9 mouse cellular contexts compared by ENCODE assay signal in the genomic region with DNA sequence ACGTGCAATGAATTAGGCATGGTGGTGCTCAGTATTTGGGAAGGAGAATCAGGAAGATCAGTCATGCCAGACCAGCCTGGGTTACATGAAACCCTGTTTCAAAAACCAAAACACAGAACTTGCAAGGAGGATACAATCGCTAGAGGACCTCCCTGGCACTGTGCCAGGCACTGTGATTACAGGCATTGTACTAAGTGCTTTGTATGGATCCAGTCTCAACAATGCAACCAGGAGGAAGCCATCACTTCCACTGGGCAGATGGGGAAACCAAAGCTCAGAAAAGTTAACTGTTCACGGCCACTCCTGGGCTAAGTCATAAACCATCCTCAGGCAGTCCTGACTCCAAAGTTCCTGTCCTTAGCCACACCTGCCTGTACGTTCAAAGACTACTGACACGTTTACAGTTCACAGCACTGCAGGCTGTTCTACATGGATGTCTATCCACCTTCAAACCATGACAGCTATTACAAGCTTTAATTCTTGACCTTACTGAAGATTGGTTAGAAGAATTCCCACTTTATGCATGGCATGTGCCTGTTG. TPM values are rescaled to one million over a fixed set of nuclear protein-coding genes. Genes with fewer than 3 reads are reported as not detected.
A peak's percentile ranks its signal among the peaks of the same experiment; 100 is the strongest.
DNase-seq lines count a peak whose midpoint lies in the region; ATAC-seq and TF ChIP-seq lines count a peak whose summit lies in the region.
"Had no signal": no experiment of that assay in that cellular context is flagged by ENCODE, and none has a peak within 500 bp of the region (broad histone marks: within the 10 kb centered on the region; RNA-seq: fewer than 3 reads in every experiment).

No protein-coding gene starts in this region.

- H3K4me3 ChIP-seq in hindbrain, embryonic 11.5 days (ENCODE audit: low read depth, low read length) = no peak overlapping the region
- no peak overlapping the region for H3K4me3 ChIP-seq in hindbrain, embryonic 16.5 days (ENCODE audit: low read length)
- H3K4me3 ChIP-seq in MEL (ENCODE audit: control insufficient read depth in 1 of 2, insufficient read depth in 1 of 2, low read depth in 2 of 2, low read length in 2 of 2) = no peak overlapping the region
- H3K4me3 ChIP-seq in embryonic facial prominence, embryonic 13.5 days = no peak overlapping the region
- H3K4me3 ChIP-seq: midbrain, embryonic 13.5 days had no signal

- no peak overlapping the region for H3K4me2 ChIP-seq in hindbrain, embryonic 11.5 days (replicated peaks; ENCODE audit: low read depth, low read length)
- H3K4me2 ChIP-seq in hindbrain, embryonic 16.5 days (ENCODE audit: low read length) = no peak overlapping the region
- H3K4me2 ChIP-seq in embryonic facial prominence, embryonic 13.5 days = no peak overlapping the region
- H3K4me2 ChIP-seq: midbrain, embryonic 13.5 days had no signal

- TF ChIP-seq EP300 in MEL (IDR thresholded peaks at IDR 0.05; ENCODE audit: low read depth in 1 of 2, low read length in 2 of 2) = no peak

- no peaks in the 10 kb centered on the region for H3K9me3 ChIP-seq in hindbrain, embryonic 11.5 days (ENCODE audit: control insufficient read depth, low read length)
- H3K9me3 ChIP-seq in hindbrain, embryonic 16.5 days (ENCODE audit: control insufficient read depth, low read length) = no peaks in the 10 kb centered on the region
- H3K9me3 ChIP-seq in MEL (replicated peaks; ENCODE audit: insufficient read depth, low read length) = no peaks in the 10 kb centered on the region
- H3K9me3 ChIP-seq in embryonic facial prominence, embryonic 13.5 days = no peaks in the 10 kb centered on the region
- H3K9me3 ChIP-seq: midbrain, embryonic 13.5 days had no signal

- ATAC-seq in hindbrain, embryonic 11.5 days (ENCODE audit: low FRiP score) = no peak
- no peak for ATAC-seq in hindbrain, embryonic 16.5 days
- no peak for ATAC-seq in embryonic facial prominence, embryonic 13.5 days (ENCODE audit: insufficient number of reproducible peaks, insufficient read depth, low FRiP score, low TSS enrichment, low read depth)
- ATAC-seq: midbrain, embryonic 13.5 days had no signal

- TF ChIP-seq POLR2A in MEL (IDR thresholded peaks at IDR 0.05; ENCODE audit: control insufficient read depth in 1 of 2, insufficient read depth in 1 of 2, low read depth in 1 of 2, low read length in 2 of 2, poor library complexity in 1 of 2) = no peak

- no peak overlapping the region for H3K9ac ChIP-seq in hindbrain, embryonic 11.5 days (ENCODE audit: low read depth, low read length)
- no peak overlapping the region for H3K9ac ChIP-seq in hindbrain, embryonic 16.5 days (ENCODE audit: low read depth, low read length)
- no peak overlapping the region for H3K9ac ChIP-seq in MEL (ENCODE audit: control insufficient read depth, low read depth, low read length, poor library complexity, severe bottlenecking)
- H3K9ac ChIP-seq in embryonic facial prominence, embryonic 13.5 days = no peak overlapping the region
- H3K9ac ChIP-seq: midbrain, embryonic 13.5 days had no signal

- 79% methylated on average over 5 of the region's 5 CpGs for WGBS in hindbrain, embryonic 11.5 days
- WGBS in hindbrain, embryonic 16.5 days = 61% methylated on average over 5 of the region's 5 CpGs
- 45% methylated on average over 5 of the region's 5 CpGs for WGBS in embryonic facial prominence, embryonic 13.5 days
- WGBS in large intestine, adult 2 months = 20% methylated on average over 5 of the region's 5 CpGs

- no peak for TF ChIP-seq RAD21 in MEL (IDR thresholded peaks at IDR 0.05; ENCODE audit: low read depth, low read length)

- no peak overlapping the region for H3K27ac ChIP-seq in hindbrain, embryonic 11.5 days (ENCODE audit: low read depth, low read length)
- no peak overlapping the region for H3K27ac ChIP-seq in hindbrain, embryonic 16.5 days (ENCODE audit: low read depth, low read length)
- H3K27ac ChIP-seq in MEL (ENCODE audit: control insufficient read depth, low read depth, low read length) = no peak overlapping the region
- peak overlapping the region; percentile 39 for H3K27ac ChIP-seq in embryonic facial prominence, embryonic 13.5 days
- H3K27ac ChIP-seq: midbrain, embryonic 13.5 days had no signal

- TF ChIP-seq CTCF in MEL (IDR thresholded peaks at IDR 0.05 in 2 of 3, conservative IDR thresholded peaks at IDR 0.05 in 1 of 3; ENCODE audit: control insufficient read depth in 1 of 3, insufficient read depth in 1 of 3, low read depth in 2 of 3, low read length in 3 of 3, poor library complexity in 1 of 3, severe bottlenecking in 1 of 3) = no peak

- peaks cover 2% of the 10 kb centered on the region; the same call in 1 of the 2 replicates for H3K4me1 ChIP-seq in hindbrain, embryonic 11.5 days (replicated peaks; ENCODE audit: control insufficient read depth, insufficient read depth, low read length)
- H3K4me1 ChIP-seq in hindbrain, embryonic 16.5 days (ENCODE audit: control insufficient read depth, insufficient read depth, low read depth, low read length) = peaks cover 11% of the 10 kb centered on the region
- peaks cover 0 to 5% of the 10 kb centered on the region in 2 experiments; a peak in 1 of 4 replicates for H3K4me1 ChIP-seq in MEL (ENCODE audit: control insufficient read depth in 1 of 2, insufficient read depth in 2 of 2, low read length in 2 of 2)
- peaks cover 25% of the 10 kb centered on the region for H3K4me1 ChIP-seq in embryonic facial prominence, embryonic 13.5 days

- H3K79me2 ChIP-seq in MEL (ENCODE audit: control insufficient read depth, insufficient read depth, low read length, poor library complexity) = peaks cover 3% of the 10 kb centered on the region; the same call in 1 of the 2 replicates

- no peaks in the 10 kb centered on the region for H3K27me3 ChIP-seq in hindbrain, embryonic 11.5 days (ENCODE audit: control insufficient read depth, insufficient read depth, low read length)
- H3K27me3 ChIP-seq in hindbrain, embryonic 16.5 days (replicated peaks; ENCODE audit: control insufficient read depth, insufficient read depth, low read length) = no peaks in the 10 kb centered on the region
- no peaks in the 10 kb centered on the region for H3K27me3 ChIP-seq in MEL (ENCODE audit: control insufficient read depth in 1 of 2, insufficient read depth in 2 of 2, low read length in 2 of 2)
- no peaks in the 10 kb centered on the region for H3K27me3 ChIP-seq in embryonic facial prominence, embryonic 13.5 days
- H3K27me3 ChIP-seq: midbrain, embryonic 13.5 days had no signal

- DNase-seq in hindbrain, embryonic 11.5 days (ENCODE audit: low spot score) = peak; percentile 33
- DNase-seq in MEL (ENCODE audit: low read depth, low spot score) = peak; percentile 41
- peak; percentile 27 for DNase-seq in large intestine, adult 2 months (ENCODE audit: low read depth, low spot score)
- DNase-seq in frontal cortex, adult 2 months (ENCODE audit: extremely low spot score in 1 of 2, low spot score in 1 of 2) = no peak
- no peak for DNase-seq in cerebellum, adult 8-10 months

- no peaks in the 10 kb centered on the region for H3K36me3 ChIP-seq in hindbrain, embryonic 11.5 days (ENCODE audit: control insufficient read depth, insufficient read depth, low read length)
- H3K36me3 ChIP-seq in hindbrain, embryonic 16.5 days (ENCODE audit: control insufficient read depth, insufficient read depth, low read length) = no peaks in the 10 kb centered on the region
- H3K36me3 ChIP-seq in MEL (ENCODE audit: control insufficient read depth in 1 of 2, insufficient read depth in 2 of 2, low read length in 2 of 2) = no peaks in the 10 kb centered on the region
- H3K36me3 ChIP-seq in embryonic facial prominence, embryonic 13.5 days = no peaks in the 10 kb centered on the region
- H3K36me3 ChIP-seq: midbrain, embryonic 13.5 days had no signal

RNA-seq across cellular contexts. Expression of a gene that starts 5.4 kb away (rescaled TPM):
- polyA plus RNA-seq in hindbrain, embryonic 11.5 days (2014; fragmentation: Nextera tagmentation; extraction: Ambion mirVana) = 42.9 and 46.2 TPM in 2 replicates
- polyA plus RNA-seq in hindbrain, embryonic 16.5 days (2015; fragmentation: Nextera tagmentation; extraction: Ambion mirVana) = 70.4 and 75.7 TPM in 2 replicates
- total RNA-seq in MEL (2012; rRNA removed) = 30.3 and 37.4 TPM in 2 replicates
- polyA plus RNA-seq in MEL (2012; ENCODE audit: insufficient read depth in 1 of 2, insufficient read length in 2 of 2, low read depth in 1 of 2, low replicate concordance in 2 of 2, missing spikeins in 1 of 2) = 10 to 100 TPM in 1 of 2 experiments, not detected in 1; 52.5 TPM
- 51.3 and 60.6 TPM in 2 replicates for polyA plus RNA-seq in embryonic facial prominence, embryonic 13.5 days (2015; fragmentation: Nextera tagmentation; extraction: Ambion mirVana)
- 45.2 and 62.6 TPM in 2 replicates for polyA plus RNA-seq in large intestine, adult 2 months (2012; rRNA removed)
- polyA plus RNA-seq in frontal cortex, adult 2 months (2012; rRNA removed) = 48.3 and 78.0 TPM in 2 replicates

RNA-seq across cellular contexts. Expression of a gene that starts 5.6 kb away (rescaled TPM):
- 22.0 and 22.2 TPM in 2 replicates for polyA plus RNA-seq in hindbrain, embryonic 11.5 days (2014; fragmentation: Nextera tagmentation; extraction: Ambion mirVana)
- 23.3 and 23.6 TPM in 2 replicates for polyA plus RNA-seq in hindbrain, embryonic 16.5 days (2015; fragmentation: Nextera tagmentation; extraction: Ambion mirVana)
- 13.0 and 14.7 TPM in 2 replicates for total RNA-seq in MEL (2012; rRNA removed)
- 10 to 100 TPM in 1 of 2 experiments, not detected in 1; 15.8 TPM for polyA plus RNA-seq in MEL (2012; ENCODE audit: insufficient read depth in 1 of 2, insufficient read length in 2 of 2, low read depth in 1 of 2, low replicate concordance in 2 of 2, missing spikeins in 1 of 2)
- polyA plus RNA-seq in embryonic facial prominence, embryonic 13.5 days (2015; fragmentation: Nextera tagmentation; extraction: Ambion mirVana) = 25.3 and 31.1 TPM in 2 replicates
- polyA plus RNA-seq in large intestine, adult 2 months (2012; rRNA removed) = 3.6 and 4.0 TPM in 2 replicates
- 35.4 and 40.1 TPM in 2 replicates for polyA plus RNA-seq in frontal cortex, adult 2 months (2012; rRNA removed)

RNA-seq across cellular contexts. Expression of a gene that starts 26.7 kb away (rescaled TPM):
- 0.23 TPM in 1 of 2 replicates, not detected in the other for polyA plus RNA-seq in hindbrain, embryonic 11.5 days (2014; fragmentation: Nextera tagmentation; extraction: Ambion mirVana)
- not detected in 2 replicates for polyA plus RNA-seq in hindbrain, embryonic 16.5 days (2015; fragmentation: Nextera tagmentation; extraction: Ambion mirVana)
- total RNA-seq in MEL (2012; rRNA removed) = not detected in 2 replicates
- not detected for polyA plus RNA-seq in MEL (2012; ENCODE audit: insufficient read depth in 1 of 2, insufficient read length in 2 of 2, low read depth in 1 of 2, low replicate concordance in 2 of 2, missing spikeins in 1 of 2)
- 0.28 and 0.47 TPM in 2 replicates for polyA plus RNA-seq in embryonic facial prominence, embryonic 13.5 days (2015; fragmentation: Nextera tagmentation; extraction: Ambion mirVana)
- 424 and 448 TPM in 2 replicates for polyA plus RNA-seq in large intestine, adult 2 months (2012; rRNA removed)
- not detected in 2 replicates for polyA plus RNA-seq in frontal cortex, adult 2 months (2012; rRNA removed)
- total RNA-seq: gastrocnemius, adult 8-10 months had no signal
- polyA plus RNA-seq: midbrain, embryonic 13.5 days had no signal

RNA-seq across cellular contexts. Expression of a gene that starts 28.7 kb away (rescaled TPM):
- polyA plus RNA-seq in hindbrain, embryonic 11.5 days (2014; fragmentation: Nextera tagmentation; extraction: Ambion mirVana) = 0.32 and 0.33 TPM in 2 replicates
- 0.86 TPM in 2 replicates for polyA plus RNA-seq in hindbrain, embryonic 16.5 days (2015; fragmentation: Nextera tagmentation; extraction: Ambion mirVana)
- total RNA-seq in MEL (2012; rRNA removed) = 0.07 TPM in 1 of 2 replicates, not detected in the other
- under 1 TPM in 1 of 2 experiments, not detected in 1; 0.71 TPM for polyA plus RNA-seq in MEL (2012; ENCODE audit: insufficient read depth in 1 of 2, insufficient read length in 2 of 2, low read depth in 1 of 2, low replicate concordance in 2 of 2, missing spikeins in 1 of 2)
- 0.78 and 1.0 TPM in 2 replicates for polyA plus RNA-seq in embryonic facial prominence, embryonic 13.5 days (2015; fragmentation: Nextera tagmentation; extraction: Ambion mirVana)
- polyA plus RNA-seq in large intestine, adult 2 months (2012; rRNA removed) = 0.30 and 0.35 TPM in 2 replicates
- polyA plus RNA-seq in frontal cortex, adult 2 months (2012; rRNA removed) = 0.57 and 0.58 TPM in 2 replicates
- total RNA-seq: gastrocnemius, adult 8-10 months had no signal

RNA-seq across cellular contexts. Expression of a gene that starts 34.2 kb away (rescaled TPM):
- polyA plus RNA-seq in hindbrain, embryonic 11.5 days (2014; fragmentation: Nextera tagmentation; extraction: Ambion mirVana) = 4.1 and 4.6 TPM in 2 replicates
- polyA plus RNA-seq in hindbrain, embryonic 16.5 days (2015; fragmentation: Nextera tagmentation; extraction: Ambion mirVana) = 0.71 and 0.79 TPM in 2 replicates
- total RNA-seq in MEL (2012; rRNA removed) = not detected in 2 replicates
- not detected for polyA plus RNA-seq in MEL (2012; ENCODE audit: insufficient read depth in 1 of 2, insufficient read length in 2 of 2, low read depth in 1 of 2, low replicate concordance in 2 of 2, missing spikeins in 1 of 2)
- polyA plus RNA-seq in embryonic facial prominence, embryonic 13.5 days (2015; fragmentation: Nextera tagmentation; extraction: Ambion mirVana) = 15.3 and 15.4 TPM in 2 replicates
- 196 and 257 TPM in 2 replicates for polyA plus RNA-seq in large intestine, adult 2 months (2012; rRNA removed)
- polyA plus RNA-seq in frontal cortex, adult 2 months (2012; rRNA removed) = 1.4 and 1.5 TPM in 2 replicates

Comparison
In these comparisons a context has a peak if more than half of its experiments do, and no peak if none do; other contexts are left out.
1. DNase-seq: peak in hindbrain, embryonic 11.5 days (single experiment), MEL (single experiment) and large intestine, adult 2 months (single experiment); none in frontal cortex, adult 2 months (0 of 2) and cerebellum, adult 8-10 months (single experiment).
2. RNA of a gene that starts 26.7 kb away (polyA plus RNA-seq): 424 to 448 TPM in large intestine, adult 2 months; 0.28 to 0.47 TPM in embryonic facial prominence, embryonic 13.5 days, 0.23 TPM in hindbrain, embryonic 11.5 days, not detected in frontal cortex, adult 2 months, not detected in hindbrain, embryonic 16.5 days and not detected in MEL; every median in the first group is over 100 times any median in the second.